Mouse (Mus musculus) cerebellum, adult 8-10 months (tissue): ENCODE results near the gene Ano5.
A peak's percentile ranks its signal among the peaks of the same experiment; 100 is the strongest.

Source experiments
- DNase-seq: peaks from one replicate; pipeline ENCODE4 v3.0.0; 2022

Ano5 gene

DNA sequence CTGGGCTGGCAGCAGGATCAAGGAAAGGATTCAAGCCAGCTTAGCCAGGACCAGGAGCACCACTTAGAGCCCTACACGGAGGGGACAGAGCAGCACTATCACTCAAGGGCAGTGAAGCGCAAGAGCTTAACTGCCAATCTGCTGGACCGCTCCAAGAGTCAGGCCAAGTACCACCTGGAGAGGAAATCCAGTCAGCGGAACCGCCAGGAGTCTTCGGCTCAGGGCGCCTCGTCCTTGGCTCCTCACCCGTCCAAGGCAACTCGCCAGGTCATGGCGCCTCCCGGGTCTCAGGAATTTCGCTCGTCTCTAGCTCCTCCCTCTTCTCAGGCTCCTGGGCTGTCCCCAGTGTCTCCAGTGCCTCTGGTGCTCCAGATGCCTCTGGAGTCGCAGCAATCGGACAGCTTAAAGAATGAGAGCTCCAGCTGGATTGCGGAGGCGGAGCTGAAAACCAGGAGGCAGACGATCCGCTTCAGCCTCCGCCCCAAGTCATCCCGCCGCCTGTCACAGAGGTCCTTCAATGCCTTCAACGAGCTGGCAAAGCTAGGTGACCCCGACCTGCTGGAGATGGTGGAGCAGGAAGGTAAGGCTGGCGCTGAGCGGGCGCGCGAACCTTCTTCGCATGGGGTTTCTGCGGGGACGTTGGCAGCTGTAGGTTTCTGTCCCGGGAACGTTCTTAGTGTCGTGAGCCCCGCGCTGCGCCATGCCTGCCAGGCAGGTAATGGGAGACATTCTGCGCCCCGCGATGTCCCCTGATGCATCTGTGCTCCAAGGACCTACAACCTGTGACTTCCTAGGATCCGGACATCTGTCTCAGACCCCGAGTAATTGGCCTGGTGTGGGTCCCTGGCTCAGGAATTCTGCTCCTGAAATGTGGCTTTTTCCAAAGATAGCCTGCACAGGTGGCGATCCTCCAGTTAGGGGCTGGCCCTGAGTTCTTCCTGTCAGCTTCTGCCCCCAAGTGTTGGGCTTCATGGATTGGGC is at the start of gene Ano5:
Gene Ano5 (plus strand): TSS at position 359 of the 981 bp plus-strand sequence.
- DNase-seq = peak; percentile 82

DNA sequence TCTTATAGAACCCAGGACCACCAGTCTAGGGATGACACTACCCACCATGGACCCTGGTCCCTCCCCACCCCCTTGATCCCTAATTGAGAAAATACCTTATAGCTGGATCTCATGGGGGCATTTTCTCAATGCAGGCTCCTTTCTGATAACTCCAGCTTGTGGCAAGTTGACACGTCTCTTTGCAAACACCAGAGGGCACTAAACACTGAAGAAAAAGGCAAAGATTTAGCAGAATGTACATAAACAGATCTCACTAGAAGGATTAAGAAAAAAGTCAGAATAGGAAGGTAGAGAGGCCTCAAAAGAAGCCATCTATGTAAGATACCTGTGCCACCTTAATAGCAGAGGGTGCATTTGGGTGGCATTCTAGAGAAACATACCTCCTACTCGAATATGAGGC is 11.4 kb upstream of the Ano5 start:
- DNase-seq = peak; percentile 5

DNA sequence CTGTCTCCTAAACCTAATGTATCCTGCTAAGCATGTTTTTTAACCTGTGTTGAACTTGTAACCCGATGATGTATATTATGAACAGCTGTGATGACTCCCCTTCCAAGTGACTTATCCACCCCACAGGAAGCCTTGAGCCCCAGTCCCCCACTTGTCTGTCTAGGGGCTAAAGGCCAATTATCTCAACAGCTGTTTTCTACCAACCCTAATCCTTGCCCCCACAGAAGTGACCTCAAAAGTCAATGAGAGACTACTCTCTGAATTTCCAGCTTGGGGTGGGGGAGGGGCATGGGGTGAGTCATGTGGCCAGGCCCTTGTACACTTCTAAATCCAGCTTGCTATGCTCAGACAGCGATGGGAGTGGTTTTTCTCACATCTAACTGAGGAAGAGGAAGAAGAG is 6.9 kb upstream of the Ano5 start:
- no peak for DNase-seq

DNA sequence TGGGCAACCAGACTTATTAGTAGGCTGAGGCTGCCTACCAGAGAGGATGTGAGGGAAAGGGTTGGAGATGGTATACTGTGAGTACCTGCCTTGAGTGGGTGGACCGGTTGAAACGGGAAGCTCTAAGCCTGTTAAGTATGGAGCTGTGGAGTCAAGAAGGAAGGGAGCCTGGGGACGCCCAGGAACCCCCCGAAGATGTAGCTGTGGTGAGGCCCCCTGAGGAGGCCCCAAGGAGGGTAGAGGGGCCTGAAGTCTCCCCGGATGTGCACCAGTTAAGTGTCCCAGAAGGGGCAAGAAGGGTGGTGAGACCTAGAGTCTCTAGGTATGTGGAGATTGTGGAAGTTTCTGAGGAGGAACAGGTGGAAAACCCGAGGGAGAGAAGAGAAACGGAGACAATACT is 682 bp upstream of the Ano5 start:
- no peak for DNase-seq

DNA sequence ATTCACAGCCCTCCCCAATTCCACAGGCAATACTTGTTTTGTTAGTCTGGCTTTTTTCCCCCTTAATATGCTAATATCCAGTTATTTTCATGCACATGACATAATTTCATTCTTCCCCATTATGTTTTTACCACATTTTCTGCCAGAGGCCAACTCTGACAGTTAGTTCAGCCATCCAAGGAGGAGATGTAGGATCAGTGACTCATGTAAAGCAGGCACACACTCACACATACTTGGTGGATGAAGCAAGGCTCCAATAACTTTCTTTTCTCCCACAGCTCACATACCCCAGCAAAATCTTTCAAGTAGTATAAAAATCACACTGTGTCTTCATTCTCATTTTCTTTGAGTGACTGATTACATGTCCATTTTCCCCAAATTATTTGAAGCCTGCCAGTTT is 28.5 kb downstream of the Ano5 start:
- no peak for DNase-seq

DNA sequence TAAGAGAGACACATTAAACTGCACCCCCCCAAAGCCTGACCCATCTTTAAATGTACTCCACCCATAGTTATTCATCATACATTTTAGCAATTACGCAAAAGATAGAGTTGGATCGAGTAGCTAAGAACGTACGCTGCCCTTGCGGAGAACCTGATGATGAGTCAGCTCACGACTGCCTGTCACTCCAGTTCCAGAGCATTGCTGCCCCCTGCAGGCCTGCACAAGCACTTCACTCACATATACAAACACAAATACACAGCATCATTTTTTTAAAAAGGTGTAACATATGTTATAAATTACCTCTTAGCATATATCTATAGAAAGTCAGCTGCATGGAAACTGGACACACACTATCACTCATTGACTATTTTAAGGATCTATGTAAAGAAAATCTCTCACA is 29.9 kb downstream of the Ano5 start:
- peak; percentile 21 for DNase-seq

DNA sequence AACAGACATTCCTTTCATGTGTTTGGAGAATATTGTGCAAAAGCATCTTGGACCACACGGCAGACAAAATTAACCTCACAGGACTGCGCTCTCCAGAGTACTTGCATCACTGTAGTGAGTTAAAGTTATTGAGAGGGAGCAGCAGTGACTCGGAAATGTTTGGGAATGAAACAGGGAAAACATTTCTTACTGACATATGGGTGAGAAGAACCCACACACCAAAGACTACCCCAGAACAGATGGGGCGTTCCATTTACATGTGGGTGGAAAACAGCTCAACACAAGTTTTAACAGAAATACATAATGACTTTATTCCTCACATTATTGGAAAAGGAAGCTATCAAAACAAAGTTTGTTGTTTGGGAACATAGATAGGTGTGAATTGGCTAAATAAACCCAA is 89.2 kb downstream of the Ano5 start:
- no peak for DNase-seq

DNA sequence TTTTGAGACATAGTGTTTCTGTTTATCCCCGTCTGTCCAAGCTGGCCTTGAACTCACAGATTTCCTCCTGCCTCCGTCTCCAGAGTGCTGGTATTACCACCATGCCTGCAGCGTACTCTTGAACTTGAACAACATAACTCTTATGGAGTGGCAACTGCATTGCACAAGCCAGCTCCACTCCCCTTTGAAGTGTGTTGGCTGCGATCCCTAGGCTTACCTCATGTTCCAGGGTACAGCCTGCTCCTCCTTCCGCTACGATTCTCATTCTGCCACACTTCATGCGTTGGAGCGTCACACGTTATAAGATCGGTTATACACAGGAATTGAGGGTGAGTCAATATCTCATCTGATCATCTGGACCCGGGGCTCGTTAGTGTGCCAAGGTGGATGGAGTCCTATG is 92.9 kb downstream of the Ano5 start:
- DNase-seq = no peak

DNA sequence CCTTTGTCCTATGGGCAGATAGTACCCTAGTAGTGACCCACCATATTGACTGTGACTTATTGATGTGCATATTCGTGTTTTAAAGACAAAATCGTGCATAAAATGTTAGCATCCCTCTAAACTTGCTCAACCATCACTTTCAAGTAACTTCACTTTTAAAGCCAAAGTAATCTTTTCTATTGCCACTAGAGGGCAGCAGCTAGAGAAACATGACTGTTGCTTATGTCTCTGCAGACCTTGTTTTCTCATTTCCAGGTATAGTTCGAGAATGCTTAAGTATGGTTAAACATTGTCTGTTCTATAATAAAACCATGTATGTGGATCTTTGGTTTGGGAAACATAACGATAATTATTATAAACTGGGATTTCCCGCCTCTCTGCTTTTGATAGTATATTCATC is 103.6 kb downstream of the Ano5 start:
- DNase-seq = no peak

DNA sequence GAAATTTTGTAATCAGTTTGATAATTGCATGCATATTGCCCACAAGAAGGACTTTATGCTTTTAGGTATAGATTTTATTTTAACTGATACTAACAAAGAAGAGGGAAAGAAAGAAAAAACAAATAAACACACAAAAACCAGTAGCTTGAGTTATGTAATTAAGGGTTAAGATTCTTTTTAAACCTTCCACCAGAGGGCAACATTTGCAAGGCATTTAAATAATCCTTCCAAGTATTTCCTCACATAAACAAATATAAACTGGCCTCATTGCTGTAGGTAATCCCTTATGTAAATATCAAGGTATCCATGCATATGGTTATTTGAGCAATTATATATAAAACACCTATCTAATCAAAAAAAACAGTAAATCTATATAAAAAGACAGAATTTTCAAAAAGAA is 107.1 kb downstream of the Ano5 start:
- DNase-seq = no peak

DNA sequence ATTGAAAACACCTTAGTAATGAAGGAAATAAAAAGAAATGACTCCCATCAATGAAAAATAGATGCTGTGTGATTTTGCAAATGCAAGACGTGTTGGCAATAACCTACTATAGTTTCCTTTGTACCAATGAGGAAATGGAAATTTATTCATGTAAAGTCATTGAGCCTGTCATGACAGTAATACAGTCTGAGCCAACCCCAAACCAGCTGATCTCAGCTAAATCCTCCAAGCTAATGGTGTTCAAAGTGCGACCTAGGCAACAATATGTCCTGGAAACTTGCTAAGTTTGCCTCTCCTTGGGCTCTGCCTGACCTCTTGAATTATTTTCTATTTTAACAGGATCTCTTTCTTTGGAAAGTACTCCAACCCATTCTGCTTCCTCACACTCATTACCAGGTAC is 107.6 kb downstream of the Ano5 start:
- DNase-seq = no peak

DNA sequence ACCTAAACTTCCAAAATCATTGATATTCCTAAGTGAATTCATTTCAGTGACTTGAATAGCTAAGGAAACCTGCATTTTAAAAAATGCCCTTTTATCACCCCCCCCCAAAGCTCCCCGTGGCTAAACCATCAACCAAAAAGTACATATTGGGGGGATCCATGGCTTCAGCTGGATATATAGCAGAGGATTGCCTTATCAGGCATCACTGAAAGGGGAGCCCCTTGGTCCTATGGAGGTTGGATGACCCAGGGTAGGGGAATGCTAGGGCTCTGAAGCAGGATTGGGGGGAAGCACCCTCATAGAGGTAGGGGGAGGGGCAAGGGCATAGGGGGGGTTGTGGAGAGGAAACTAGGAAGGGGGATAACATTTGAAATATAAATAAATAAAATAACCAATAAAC is 109.1 kb downstream of the Ano5 start:
- no peak for DNase-seq

DNA sequence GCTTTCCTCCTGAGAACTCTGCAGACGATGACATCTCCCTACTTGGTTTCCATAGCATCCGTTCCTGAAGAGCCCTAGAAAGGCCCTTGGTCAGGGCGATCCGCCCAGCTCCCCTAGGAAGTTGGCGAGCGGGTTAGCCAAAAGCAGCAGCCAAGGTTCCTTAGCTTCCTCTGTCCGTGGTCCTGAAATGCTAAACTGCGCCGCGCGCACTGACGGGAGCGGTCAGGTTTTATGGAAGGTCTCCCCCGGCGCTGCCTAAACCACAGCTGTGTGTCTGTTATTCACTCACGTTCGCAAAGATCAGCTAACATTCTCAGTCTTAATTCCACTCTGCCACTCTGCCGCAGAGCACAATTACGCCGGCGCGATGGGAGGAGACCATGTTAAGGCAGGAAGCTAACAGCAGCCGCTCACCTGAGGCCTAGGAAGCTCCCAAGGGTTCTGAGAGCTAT is 110.9 kb downstream of the Ano5 start, which contains the start of gene Slc17a6:
Gene Slc17a6 (plus strand): TSS at position 313 of the 452 bp plus-strand sequence.
- peak; percentile 16 for DNase-seq

DNA sequence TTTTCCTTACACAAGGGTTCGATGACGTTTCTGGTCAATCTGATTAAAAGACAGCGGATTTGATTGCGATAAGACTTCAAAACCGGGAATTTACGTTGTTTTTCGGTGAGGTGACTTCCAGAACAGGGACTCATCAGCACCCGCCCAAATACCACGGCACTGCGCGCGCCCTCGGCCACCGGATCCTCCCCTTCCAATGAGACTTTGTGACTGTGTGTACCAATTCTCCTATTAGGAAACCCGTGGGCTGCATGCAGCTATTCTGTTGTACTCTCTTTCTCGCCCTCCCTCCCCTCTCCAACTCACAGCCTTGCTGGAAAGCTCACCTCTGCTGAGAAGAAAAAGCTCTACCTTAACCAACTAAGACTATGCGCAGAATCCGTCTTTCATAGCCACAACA is 111.4 kb downstream of the Ano5 start:
- no peak for DNase-seq

DNA sequence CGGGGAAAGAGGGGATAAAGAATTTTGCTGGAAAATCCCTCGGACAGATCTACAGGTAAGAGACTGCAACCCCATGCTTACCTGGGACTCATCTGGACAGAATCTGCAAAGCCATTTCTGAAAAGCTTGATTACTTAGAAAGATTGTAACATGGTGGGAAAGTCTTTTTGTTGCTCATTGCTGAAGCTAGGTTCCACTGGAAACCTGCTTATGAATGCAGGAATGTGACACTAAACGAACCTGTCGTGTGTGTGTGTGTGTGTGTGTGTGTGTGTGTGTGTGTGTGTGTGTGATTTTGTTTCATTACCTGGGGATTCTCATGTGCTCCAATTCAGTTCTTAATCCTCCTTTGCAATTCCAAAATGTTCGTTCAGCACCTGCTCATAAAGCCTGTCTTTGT is 111.8 kb downstream of the Ano5 start:
- DNase-seq = no peak

DNA sequence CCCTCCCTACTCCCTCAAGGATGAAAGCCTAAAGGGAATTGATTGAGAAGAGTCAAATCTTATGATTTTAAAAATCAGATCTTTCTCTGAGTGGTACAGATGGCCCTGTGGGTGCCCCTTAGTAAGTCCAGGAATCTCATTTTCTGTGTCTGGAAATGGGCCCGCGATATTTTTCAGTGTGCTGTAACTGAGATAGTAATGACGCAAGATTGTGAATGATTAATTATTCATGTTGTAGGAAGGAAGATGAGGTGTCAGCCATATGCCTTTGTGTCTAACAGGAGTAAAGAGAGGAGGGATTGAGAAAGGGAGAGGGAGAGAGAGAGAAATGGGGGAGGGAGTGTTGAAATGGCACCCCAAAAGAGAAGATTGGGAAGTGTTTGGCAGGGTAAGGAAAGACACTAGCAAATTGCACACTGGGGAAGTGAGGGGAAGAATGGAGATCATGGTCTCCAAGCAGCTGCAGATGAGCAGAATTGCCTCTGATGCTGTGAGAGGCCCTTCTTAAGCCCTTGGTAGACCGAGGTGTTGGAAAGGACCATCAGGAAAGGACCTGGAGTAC is 113.6 kb downstream of the Ano5 start:
- DNase-seq = no peak

DNA sequence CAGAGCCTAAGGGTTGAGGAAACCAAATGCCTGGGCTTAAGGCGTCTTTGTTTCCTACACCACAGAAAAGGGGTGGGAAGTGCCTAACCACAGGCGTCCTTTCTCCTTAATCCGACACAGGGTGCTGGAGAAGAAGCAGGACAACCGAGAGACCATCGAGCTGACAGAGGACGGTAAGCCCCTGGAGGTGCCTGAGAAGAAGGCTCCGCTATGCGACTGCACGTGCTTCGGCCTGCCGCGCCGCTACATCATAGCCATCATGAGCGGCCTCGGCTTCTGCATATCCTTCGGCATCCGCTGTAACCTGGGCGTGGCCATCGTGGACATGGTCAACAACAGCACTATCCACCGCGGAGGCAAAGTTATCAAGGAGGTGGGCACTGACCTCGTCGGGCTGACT is 114.3 kb downstream of the Ano5 start:
- DNase-seq = no peak

DNA sequence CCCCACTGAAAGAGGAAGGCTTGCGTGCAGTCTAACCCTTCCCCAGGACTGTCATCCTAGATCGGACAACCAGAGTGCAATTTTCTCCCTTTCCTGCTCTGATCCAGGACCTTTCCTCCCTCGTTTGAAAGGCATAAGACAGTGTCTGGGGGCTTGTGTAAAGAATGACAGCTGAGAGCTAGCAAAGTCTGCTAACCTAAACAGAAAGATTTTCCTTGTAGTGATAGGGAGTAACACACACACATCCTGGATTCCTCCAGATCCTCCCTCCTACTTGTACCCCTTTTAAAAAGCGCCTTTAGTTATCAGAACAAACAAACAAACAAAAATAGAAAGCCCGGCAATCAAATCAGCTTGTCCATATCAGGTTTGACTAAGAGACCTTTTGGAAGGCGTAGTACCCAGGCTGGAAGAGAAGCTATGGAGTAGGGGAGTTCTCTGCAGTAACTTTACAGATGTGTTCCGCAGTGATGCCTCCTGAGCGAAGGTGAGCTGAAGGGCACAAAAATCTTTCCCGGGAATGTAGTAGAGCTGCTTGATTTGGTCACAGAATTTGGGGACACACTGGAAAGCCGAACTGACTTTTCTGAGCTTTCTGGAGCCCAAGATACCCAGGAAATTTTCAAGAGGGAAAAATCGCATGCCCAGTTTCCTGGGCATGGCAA is 114.9 kb downstream of the Ano5 start:
- DNase-seq = no peak

DNA sequence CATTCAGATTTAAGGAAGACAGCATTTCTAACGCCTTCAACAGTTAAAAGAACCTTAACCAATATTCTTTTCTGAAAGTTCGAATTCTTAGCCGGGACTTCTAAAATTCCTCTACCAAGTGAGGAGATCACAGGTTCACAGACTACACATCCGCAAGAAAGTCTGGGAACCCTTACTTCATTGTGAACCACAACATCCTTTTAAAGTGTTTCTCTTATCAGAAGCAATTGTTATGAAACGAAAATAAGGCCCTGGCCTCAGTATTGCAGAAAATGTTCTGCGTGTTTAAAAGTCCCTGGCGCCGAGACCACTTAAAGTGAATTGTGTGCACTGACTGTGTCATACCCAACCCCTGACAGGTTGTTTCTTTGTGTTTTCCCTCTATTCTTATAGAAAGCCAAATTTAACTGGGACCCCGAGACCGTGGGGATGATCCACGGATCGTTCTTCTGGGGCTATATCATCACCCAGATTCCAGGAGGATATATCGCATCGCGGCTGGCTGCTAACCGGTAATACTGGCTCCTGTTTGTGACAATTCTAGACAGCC is 115.7 kb downstream of the Ano5 start:
- no peak for DNase-seq

DNA sequence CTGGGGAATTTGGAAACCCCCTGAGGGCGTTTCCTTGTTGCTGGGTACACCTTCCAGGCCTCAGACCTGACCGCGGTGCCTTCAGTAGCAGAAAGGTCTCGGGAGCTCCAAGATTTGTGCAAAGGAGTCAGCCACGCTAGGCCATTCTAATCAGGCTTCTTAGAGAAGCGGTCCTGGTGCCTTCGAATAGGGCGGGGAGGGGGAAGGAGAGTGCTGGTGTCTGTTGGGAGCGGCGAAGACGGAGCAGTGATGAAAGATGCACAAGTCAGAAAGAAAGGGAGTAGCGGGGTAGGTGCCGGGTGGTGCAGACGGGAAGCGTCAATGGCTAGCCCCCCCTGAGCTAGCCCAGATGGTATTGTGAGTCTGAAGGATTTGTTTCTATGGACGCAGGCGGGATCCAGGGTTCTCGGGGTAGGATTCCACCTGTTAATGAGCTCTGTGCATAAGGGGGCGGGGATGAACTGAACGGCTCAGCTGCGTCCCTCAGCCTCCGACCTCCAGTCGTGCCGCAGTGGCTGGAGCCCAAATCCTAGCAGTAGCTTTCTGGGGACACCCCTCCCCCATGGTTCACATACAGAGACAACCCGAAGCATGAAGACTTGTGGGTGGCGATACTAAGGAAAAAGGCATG is 116.3 kb downstream of the Ano5 start:
- DNase-seq = no peak

DNA sequence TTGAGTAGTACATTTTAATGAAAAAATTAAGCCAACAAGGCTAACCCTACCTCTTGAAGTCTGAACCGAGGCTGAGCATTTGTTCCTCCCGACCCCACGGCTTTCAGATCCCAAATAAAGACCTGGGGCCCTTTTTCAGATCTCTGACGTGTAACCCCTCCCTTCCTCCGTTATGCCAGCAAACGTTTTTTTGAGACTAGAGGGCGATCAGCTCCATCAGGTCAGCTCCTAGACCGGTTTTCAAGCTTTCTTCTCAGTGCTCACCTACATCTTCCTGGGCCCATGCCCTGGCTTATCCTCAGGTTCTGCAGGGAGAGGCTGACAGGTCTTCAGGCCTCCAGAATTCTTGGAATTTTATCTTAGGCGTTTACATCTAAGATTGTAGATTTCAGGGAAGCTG is 116.8 kb downstream of the Ano5 start:
- no peak for DNase-seq

DNA sequence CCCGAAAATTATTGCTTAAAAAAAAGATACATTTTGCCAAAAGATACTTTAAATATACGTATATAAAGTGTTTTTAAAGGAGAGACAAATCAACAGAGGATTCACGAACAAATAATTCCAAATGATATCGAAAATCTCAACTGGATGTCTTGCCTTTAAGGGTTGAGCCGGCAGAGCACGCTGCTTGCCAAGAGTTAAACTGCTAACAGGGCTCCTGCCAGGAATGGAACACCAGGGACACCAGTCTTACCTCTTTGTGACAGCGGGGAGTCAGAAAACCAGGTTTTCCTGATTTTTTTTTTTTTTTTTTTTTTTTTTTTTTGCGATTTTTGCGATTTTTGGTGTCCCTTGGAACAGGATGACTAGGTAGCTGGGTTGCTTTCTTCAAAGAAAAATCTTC is 117.5 kb downstream of the Ano5 start:
- DNase-seq = no peak

DNA sequence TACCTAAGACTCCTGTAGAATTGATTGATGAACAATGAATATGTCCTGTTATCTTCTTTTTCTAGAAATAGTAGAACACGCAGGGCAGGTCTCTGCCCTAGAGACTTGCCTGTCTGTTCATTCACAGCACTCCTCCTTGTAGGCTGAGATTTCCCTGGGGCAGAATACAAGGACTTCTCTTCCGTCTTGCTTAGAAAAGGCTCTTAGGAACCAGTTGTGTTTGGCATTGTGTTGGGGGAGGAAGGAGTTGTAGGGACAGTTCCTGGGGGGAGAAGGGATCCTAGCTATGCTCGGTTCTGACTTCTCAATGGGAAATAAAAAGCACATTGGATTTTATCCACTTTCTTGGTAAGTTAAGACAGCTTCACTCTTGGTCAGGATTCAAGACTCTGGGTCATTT is 118.4 kb downstream of the Ano5 start:
- DNase-seq = no peak
